Mouse (Mus musculus) midbrain, embryonic 16.5 days (tissue): ENCODE data around the gene Ppwd1. TPM values are rescaled to one million over a fixed set of nuclear protein-coding genes. Genes with fewer than 3 reads are reported as not detected.
A peak's percentile ranks its signal among the peaks of the same experiment; 100 is the strongest.

ENCODE experiments used
- ATAC-seq: fragments of 200-750 bp; cut with Nextera tagmentation; 2 replicates; pipeline ENCODE4 v1.8.0; 2017; ENCODE audit warnings: moderate TSS enrichment
- H3K27ac ChIP-seq: fragments of 300-500 bp; sonication (generic); 2 replicates; pipeline ENCODE4 v1.5.1; 2014; ENCODE audit warnings: mild to moderate bottlenecking, low read length, mixed read lengths
- H3K27me3 ChIP-seq: fragments of 300-500 bp; sonication (generic); 2 replicates; pipeline ENCODE4 v1.6.1; 2014; ENCODE audit warnings: low read depth, low read length, mixed read lengths; ENCODE audit not compliant: control insufficient read depth, insufficient read depth
- H3K36me3 ChIP-seq: fragments of 300-500 bp; sonication (generic); 2 replicates; pipeline ENCODE4 v1.6.1; 2014; ENCODE audit warnings: mild to moderate bottlenecking, low read length, moderate library complexity, mixed read lengths; ENCODE audit not compliant: control insufficient read depth, insufficient read depth
- H3K4me1 ChIP-seq: fragments of 300-500 bp; sonication (generic); 2 replicates; pipeline ENCODE4 v1.6.1; 2014; ENCODE audit warnings: mild to moderate bottlenecking, low read length, mixed read lengths; ENCODE audit not compliant: control insufficient read depth, insufficient read depth
- H3K4me2 ChIP-seq: fragments of 300-500 bp; sonication (generic); 2 replicates; pipeline ENCODE4 v1.6.1; 2014; ENCODE audit warnings: mild to moderate bottlenecking, low read length, mixed read lengths
- H3K4me3 ChIP-seq: fragments of 300-500 bp; sonication (generic); 2 replicates; pipeline ENCODE4 v1.5.1; 2014; ENCODE audit warnings: low read depth, mild to moderate bottlenecking, low read length, moderate library complexity, mixed read lengths
- H3K9ac ChIP-seq: fragments of 300-500 bp; sonication (generic); 2 replicates; pipeline ENCODE4 v1.6.1; 2014; ENCODE audit warnings: low read depth, low read length, mixed read lengths
- H3K9me3 ChIP-seq: fragments of 300-500 bp; sonication (generic); replicated peaks from 2 replicates; pipeline ENCODE4 v1.6.1; 2014; ENCODE audit warnings: mild to moderate bottlenecking, low read length, mixed read lengths; ENCODE audit not compliant: control insufficient read depth, poor library complexity, severe bottlenecking
- WGBS: fragments of 180-500 bp; shearing (Covaris S2); extraction: QIAGEN DNeasy Blood & Tissue Kit; methylation state at CpG from one replicate; pipeline ENCODE4 v1.1.7; 2014; 5-methylcytosine and 5-hydroxymethylcytosine counted together
- polyA plus RNA-seq: library from polyadenylated mRNA; unstranded; fragments of >200 nt; fragmentation: Nextera tagmentation; extraction: Ambion mirVana; gene quantifications from 2 replicates; pipeline ENCODE4 v1.2.1, GENCODE M21; 2015

Ppwd1 gene
- polyA plus RNA-seq, 1 experiment from 2014 or later, result 6.4 TPM

- Histone ChIP-seq H3K4me3 (peak within 1 kb of the TSS; percentile 94), H3K9me3 (no peaks in the 10 kb centered on the region), H3K36me3 (no peaks in the 10 kb centered on the region), H3K9ac (peak within 1 kb of the TSS; percentile 92), H3K4me1 (peaks cover 20% of the 10 kb centered on the region), H3K27me3 (no peaks in the 10 kb centered on the region), H3K27ac (peak within 1 kb of the TSS; percentile 78), H3K4me2 (peak within 1 kb of the TSS; percentile 87)
- ATAC-seq, result peak; percentile 96
- WGBS, result under 1% methylated on average over 32 of the region's 32 CpGs
Measured at GRCm38 (mm10) chr13:104177796-104178649, 50.6 kb downstream of the Ppwd1 start, which contains the start of gene Trappc13. Gene Trappc13 (minus strand): TSS chr13:104178469.

- Histone ChIP-seq H3K4me1 (peaks cover 20% of the 10 kb centered on the region), H3K9ac (no peak overlapping the region), H3K27me3 (no peaks in the 10 kb centered on the region), H3K9me3 (no peaks in the 10 kb centered on the region), H3K4me3 (peak overlapping the region; percentile 14; the same call in 1 of the 2 replicates), H3K27ac (no peak overlapping the region), H3K4me2 (peak overlapping the region; percentile 49), H3K36me3 (no peaks in the 10 kb centered on the region)
- no peak for ATAC-seq
- 78% methylated on average over 3 of the region's 3 CpGs for WGBS
Measured at GRCm38 (mm10) chr13:104176874-104177273, 51.8 kb downstream of the Ppwd1 start.

- Histone ChIP-seq H3K36me3 (peaks cover 11% of the 10 kb centered on the region), H3K4me1 (peaks cover 12% of the 10 kb centered on the region), H3K27me3 (no peaks in the 10 kb centered on the region), H3K4me3 (no peak overlapping the region), H3K9ac (no peak overlapping the region), H3K9me3 (no peaks in the 10 kb centered on the region; the same call in 1 of the 2 replicates), H3K27ac (no peak overlapping the region), H3K4me2 (no peak overlapping the region)
- ATAC-seq, result no peak
Measured at GRCm38 (mm10) chr13:104172498-104172897, 56.1 kb downstream of the Ppwd1 start.

GRCm38 (mm10) chr13:104171711-104172110, 56.9 kb downstream of the Ppwd1 start:
- WGBS, result 93% methylated on average over 5 of the region's 5 CpGs
- peaks cover 7% of the 10 kb centered on the region for H3K4me1 ChIP-seq

GRCm38 (mm10) chr13:104155686-104156085, 73.0 kb downstream of the Ppwd1 start:
- no peak for ATAC-seq
- no peaks in the 10 kb centered on the region for H3K27me3 ChIP-seq
- H3K4me1 ChIP-seq, result no peaks in the 10 kb centered on the region
- no peaks in the 10 kb centered on the region for H3K9me3 ChIP-seq
- H3K9ac ChIP-seq, result no peak overlapping the region
- H3K4me3 ChIP-seq, result no peak overlapping the region
- H3K4me2 ChIP-seq, result no peak overlapping the region
- 91% methylated on average over 1 of the region's 1 CpGs for WGBS
- no peak overlapping the region for H3K27ac ChIP-seq
- peaks cover 9% of the 10 kb centered on the region for H3K36me3 ChIP-seq

More at GRCm38 (mm10) chr13:104171711-104172110, 56.9 kb downstream of the Ppwd1 start:
- no peaks in the 10 kb centered on the region; the same call in 1 of the 2 replicates for H3K9me3 ChIP-seq
- H3K9ac ChIP-seq, result no peak overlapping the region
- H3K4me2 ChIP-seq, result no peak overlapping the region
- no peaks in the 10 kb centered on the region for H3K27me3 ChIP-seq
- peaks cover 14% of the 10 kb centered on the region for H3K36me3 ChIP-seq
- ATAC-seq, result no peak
- no peak overlapping the region for H3K4me3 ChIP-seq
- no peak overlapping the region for H3K27ac ChIP-seq

Other genes with a start within 250 kb of the Ppwd1 start
- 76.3 and 82.4 TPM in 2 replicates for gene Nln, start 119.2 kb downstream of the Ppwd1 start, polyA plus RNA-seq
- 29.0 and 29.1 TPM in 2 replicates for gene Sgtb, start 119.1 kb downstream of the Ppwd1 start, polyA plus RNA-seq
- gene Trappc13, start 50.4 kb downstream of the Ppwd1 start, polyA plus RNA-seq, result 51.6 and 61.1 TPM in 2 replicates
- gene Trim23, start 50.0 kb downstream of the Ppwd1 start, polyA plus RNA-seq, result 41.7 and 43.4 TPM in 2 replicates
- 9.6 and 10.6 TPM in 2 replicates for gene Cenpk, start 232 bp downstream of the Ppwd1 start, polyA plus RNA-seq
- 1.5 and 1.9 TPM in 2 replicates for gene Adamts6, start 59.0 kb upstream of the Ppwd1 start, polyA plus RNA-seq